Mouse (Mus musculus): ENCODE measurements around the gene Pigm. TPM values are rescaled to one million over a fixed set of nuclear protein-coding genes. Genes with fewer than 3 reads are reported as not detected.

The Pigm gene
- 5.2 and 6.1 TPM in 2 replicates for polyA plus RNA-seq (2014; fragmentation: Nextera tagmentation; extraction: Ambion mirVana)

GRCm38 (mm10) chr1:172376198-172376667 lies at the start of gene Pigm:
Gene Pigm, plus strand, starts transcription at chr1:172376546.
- no peaks in the 10 kb centered on the region for H3K36me3 ChIP-seq (ENCODE audit: control insufficient read depth, insufficient read depth, low read length)
- H3K9ac ChIP-seq (replicated peaks; ENCODE audit: low read depth, low read length): peak within 1 kb of the TSS; percentile 78
- peak; percentile 99 for ATAC-seq (ENCODE audit: low read depth)
- no peaks in the 10 kb centered on the region for H3K9me3 ChIP-seq (ENCODE audit: control insufficient read depth, low read length)
- peak within 1 kb of the TSS; percentile 95 for H3K4me3 ChIP-seq (ENCODE audit: low read depth, low read length)
- peaks cover 26% of the 10 kb centered on the region for H3K4me1 ChIP-seq (ENCODE audit: control insufficient read depth, insufficient read depth, low read length)
- H3K27ac ChIP-seq (ENCODE audit: low read depth, low read length): peak within 1 kb of the TSS; percentile 67
- WGBS: under 1% methylated on average over 32 of the region's 39 CpGs
- peak within 1 kb of the TSS; percentile 99 for H3K4me2 ChIP-seq (ENCODE audit: low read depth, low read length)
- no peaks in the 10 kb centered on the region for H3K27me3 ChIP-seq (ENCODE audit: control insufficient read depth, insufficient read depth, low read length)

- Histone ChIP-seq H3K9me3 (ENCODE audit: control insufficient read depth, low read length) (no peaks in the 10 kb centered on the region), H3K4me1 (ENCODE audit: control insufficient read depth, insufficient read depth, low read length) (peaks cover 18% of the 10 kb centered on the region), H3K27ac (ENCODE audit: low read depth, low read length) (no peak overlapping the region), H3K36me3 (ENCODE audit: control insufficient read depth, insufficient read depth, low read length) (no peaks in the 10 kb centered on the region), H3K27me3 (ENCODE audit: control insufficient read depth, insufficient read depth, low read length) (no peaks in the 10 kb centered on the region), H3K4me2 (ENCODE audit: low read depth, low read length) (peak overlapping the region; percentile 72), H3K9ac (replicated peaks; ENCODE audit: low read depth, low read length) (peak overlapping the region; percentile 62; the same call in 1 of the 2 replicates), H3K4me3 (ENCODE audit: low read depth, low read length) (peak overlapping the region; percentile 45)
- WGBS: 63% methylated on average over 11 of the region's 11 CpGs
- no peak for ATAC-seq (ENCODE audit: low read depth)
Observed at GRCm38 (mm10) chr1:172326684-172327083, 49.7 kb upstream of the Pigm start.

- Histone ChIP-seq H3K36me3 (ENCODE audit: control insufficient read depth, insufficient read depth, low read length) (no peaks in the 10 kb centered on the region), H3K4me3 (ENCODE audit: low read depth, low read length) (no peak overlapping the region), H3K4me1 (ENCODE audit: control insufficient read depth, insufficient read depth, low read length) (peaks cover 18% of the 10 kb centered on the region), H3K9ac (replicated peaks; ENCODE audit: low read depth, low read length) (no peak overlapping the region), H3K27me3 (ENCODE audit: control insufficient read depth, insufficient read depth, low read length) (no peaks in the 10 kb centered on the region), H3K4me2 (ENCODE audit: low read depth, low read length) (no peak overlapping the region), H3K27ac (ENCODE audit: low read depth, low read length) (no peak overlapping the region), H3K9me3 (ENCODE audit: control insufficient read depth, low read length) (no peaks in the 10 kb centered on the region)
- no peak for ATAC-seq (ENCODE audit: low read depth)
- 90% methylated on average over 16 of the region's 16 CpGs for WGBS
Observed at GRCm38 (mm10) chr1:172327206-172328001, 48.9 kb upstream of the Pigm start.

GRCm38 (mm10) chr1:172328041-172328440 lies 48.3 kb upstream of the Pigm start:
- no peak for ATAC-seq (ENCODE audit: low read depth)
- no peak overlapping the region for H3K9ac ChIP-seq (replicated peaks; ENCODE audit: low read depth, low read length)
- H3K4me2 ChIP-seq (ENCODE audit: low read depth, low read length): no peak overlapping the region
- no peaks in the 10 kb centered on the region for H3K36me3 ChIP-seq (ENCODE audit: control insufficient read depth, insufficient read depth, low read length)
- H3K27ac ChIP-seq (ENCODE audit: low read depth, low read length): no peak overlapping the region
- 88% methylated on average over 3 of the region's 3 CpGs for WGBS
- H3K4me3 ChIP-seq (ENCODE audit: low read depth, low read length): no peak overlapping the region
- no peaks in the 10 kb centered on the region for H3K9me3 ChIP-seq (ENCODE audit: control insufficient read depth, low read length)
- H3K27me3 ChIP-seq (ENCODE audit: control insufficient read depth, insufficient read depth, low read length): no peaks in the 10 kb centered on the region
- H3K4me1 ChIP-seq (ENCODE audit: control insufficient read depth, insufficient read depth, low read length): peaks cover 18% of the 10 kb centered on the region

GRCm38 (mm10) chr1:172328461-172328860 lies 47.9 kb upstream of the Pigm start:
- H3K27ac ChIP-seq (ENCODE audit: low read depth, low read length): no peak overlapping the region
- 83% methylated on average over 7 of the region's 7 CpGs for WGBS
- H3K4me3 ChIP-seq (ENCODE audit: low read depth, low read length): peak overlapping the region; percentile 24; the same call in 1 of the 2 replicates
- no peaks in the 10 kb centered on the region for H3K36me3 ChIP-seq (ENCODE audit: control insufficient read depth, insufficient read depth, low read length)
- ATAC-seq (ENCODE audit: low read depth): no peak
- no peak overlapping the region for H3K9ac ChIP-seq (replicated peaks; ENCODE audit: low read depth, low read length)
- H3K4me2 ChIP-seq (ENCODE audit: low read depth, low read length): peak overlapping the region; percentile 46; the same call in 1 of the 2 replicates
- H3K4me1 ChIP-seq (ENCODE audit: control insufficient read depth, insufficient read depth, low read length): peaks cover 18% of the 10 kb centered on the region
- H3K27me3 ChIP-seq (ENCODE audit: control insufficient read depth, insufficient read depth, low read length): no peaks in the 10 kb centered on the region
- no peaks in the 10 kb centered on the region for H3K9me3 ChIP-seq (ENCODE audit: control insufficient read depth, low read length)

GRCm38 (mm10) chr1:172329131-172329530 lies 47.2 kb upstream of the Pigm start, which contains the start of gene Kcnj9:
Gene Kcnj9, minus strand, starts transcription at chr1:172329318.
- 19% methylated on average over 9 of the region's 9 CpGs for WGBS
- ATAC-seq (ENCODE audit: low read depth): peak; percentile 81
- Histone ChIP-seq H3K4me2 (ENCODE audit: low read depth, low read length) (peak within 1 kb of the TSS; percentile 46), H3K9ac (replicated peaks; ENCODE audit: low read depth, low read length) (0 out of 2 replicates have a peak within 1 kb of the TSS, but pooled peaks have one; percentile 41), H3K27ac (ENCODE audit: low read depth, low read length) (no peak within 1 kb of the TSS), H3K9me3 (ENCODE audit: control insufficient read depth, low read length) (no peaks in the 10 kb centered on the region), H3K27me3 (ENCODE audit: control insufficient read depth, insufficient read depth, low read length) (no peaks in the 10 kb centered on the region), H3K36me3 (ENCODE audit: control insufficient read depth, insufficient read depth, low read length) (no peaks in the 10 kb centered on the region), H3K4me1 (ENCODE audit: control insufficient read depth, insufficient read depth, low read length) (peaks cover 18% of the 10 kb centered on the region), H3K4me3 (ENCODE audit: low read depth, low read length) (peak within 1 kb of the TSS; percentile 24)

GRCm38 (mm10) chr1:172329616-172330015 lies 46.7 kb upstream of the Pigm start:
- whole genome bisulfite sequencing: 73% methylated on average over 6 of the region's 6 CpGs
- Histone ChIP-seq H3K9me3 (ENCODE audit: control insufficient read depth, low read length) (no peaks in the 10 kb centered on the region), H3K4me1 (ENCODE audit: control insufficient read depth, insufficient read depth, low read length) (peaks cover 18% of the 10 kb centered on the region), H3K4me2 (ENCODE audit: low read depth, low read length) (no peak overlapping the region), H3K36me3 (ENCODE audit: control insufficient read depth, insufficient read depth, low read length) (no peaks in the 10 kb centered on the region), H3K27me3 (ENCODE audit: control insufficient read depth, insufficient read depth, low read length) (no peaks in the 10 kb centered on the region), H3K4me3 (ENCODE audit: low read depth, low read length) (no peak overlapping the region), H3K27ac (ENCODE audit: low read depth, low read length) (no peak overlapping the region), H3K9ac (replicated peaks; ENCODE audit: low read depth, low read length) (no peak overlapping the region)
- ATAC-seq (ENCODE audit: low read depth): no peak

GRCm38 (mm10) chr1:172331422-172331947 lies 44.9 kb upstream of the Pigm start:
- WGBS: 61% methylated on average over 8 of the region's 8 CpGs

GRCm38 (mm10) chr1:172332925-172333324 lies 43.4 kb upstream of the Pigm start:
- H3K36me3 ChIP-seq (ENCODE audit: control insufficient read depth, insufficient read depth, low read length): no peaks in the 10 kb centered on the region
- no peak for ATAC-seq (ENCODE audit: low read depth)
- WGBS: 83% methylated on average over 2 of the region's 2 CpGs
- H3K9ac ChIP-seq (replicated peaks; ENCODE audit: low read depth, low read length): no peak overlapping the region
- no peaks in the 10 kb centered on the region for H3K9me3 ChIP-seq (ENCODE audit: control insufficient read depth, low read length)
- no peak overlapping the region for H3K4me3 ChIP-seq (ENCODE audit: low read depth, low read length)
- H3K27ac ChIP-seq (ENCODE audit: low read depth, low read length): no peak overlapping the region
- no peaks in the 10 kb centered on the region for H3K27me3 ChIP-seq (ENCODE audit: control insufficient read depth, insufficient read depth, low read length)
- H3K4me2 ChIP-seq (ENCODE audit: low read depth, low read length): no peak overlapping the region
- H3K4me1 ChIP-seq (ENCODE audit: control insufficient read depth, insufficient read depth, low read length): peaks cover 10% of the 10 kb centered on the region

More at GRCm38 (mm10) chr1:172331422-172331947, 44.9 kb upstream of the Pigm start:
- Histone ChIP-seq H3K4me1 (ENCODE audit: control insufficient read depth, insufficient read depth, low read length) (peaks cover 11% of the 10 kb centered on the region), H3K9ac (replicated peaks; ENCODE audit: low read depth, low read length) (no peak overlapping the region), H3K4me2 (ENCODE audit: low read depth, low read length) (no peak overlapping the region), H3K27me3 (ENCODE audit: control insufficient read depth, insufficient read depth, low read length) (no peaks in the 10 kb centered on the region), H3K9me3 (ENCODE audit: control insufficient read depth, low read length) (no peaks in the 10 kb centered on the region), H3K27ac (ENCODE audit: low read depth, low read length) (no peak overlapping the region), H3K4me3 (ENCODE audit: low read depth, low read length) (no peak overlapping the region), H3K36me3 (ENCODE audit: control insufficient read depth, insufficient read depth, low read length) (no peaks in the 10 kb centered on the region)
- no peak for ATAC-seq (ENCODE audit: low read depth)
